Mouse (Mus musculus): ENCODE measurements around the gene Onecut3.

The Onecut3 gene

GRCm38 (mm10) chr10:80494732-80495131 is at the start of gene Onecut3:
Onecut3 (plus strand) TSS chr10:80494835.
- DNase-seq: peak; percentile 72

GRCm38 (mm10) chr10:80445052-80445451 is 49.6 kb upstream of the Onecut3 start:
- no peak for DNase-seq

DNA sequence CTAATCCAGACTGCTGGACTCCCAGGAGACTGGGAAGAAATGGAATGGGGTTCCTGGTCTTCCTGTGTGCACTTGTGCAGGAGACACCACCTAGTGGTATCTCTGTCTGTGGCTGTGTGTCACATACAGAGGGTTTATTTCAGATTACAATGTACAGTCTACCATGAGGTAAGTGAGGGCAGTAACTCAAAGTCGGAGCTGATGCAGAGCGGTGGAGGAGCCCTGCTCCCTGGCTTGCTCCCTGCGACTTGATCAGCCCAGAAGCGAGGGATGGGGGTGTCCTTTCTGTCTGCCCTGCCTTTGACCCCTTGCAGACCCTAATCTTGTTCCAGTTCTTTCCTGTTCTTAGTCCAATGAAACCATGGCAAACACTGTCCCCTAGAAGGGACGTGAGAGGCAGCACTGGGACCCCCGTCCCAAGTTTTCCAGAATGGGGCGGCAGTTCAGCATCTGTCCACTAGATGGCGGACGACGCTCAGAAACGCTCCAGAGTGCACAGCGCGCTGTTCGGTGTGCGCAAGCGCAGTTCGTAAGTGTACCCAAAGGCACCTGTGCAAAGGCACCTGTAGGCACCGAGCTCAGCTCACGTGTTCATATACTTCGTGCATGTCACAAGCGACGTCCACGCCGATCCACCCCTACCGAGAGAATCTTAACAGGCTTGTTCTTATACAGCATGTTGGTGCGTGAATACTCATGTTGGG is 48.6 kb upstream of the Onecut3 start:
- DNase-seq: peak; percentile 89

- peak; percentile 29 for DNase-seq
These were observed 44.0 kb upstream of the Onecut3 start for GRCm38 (mm10) chr10:80450599-80450998.

DNA sequence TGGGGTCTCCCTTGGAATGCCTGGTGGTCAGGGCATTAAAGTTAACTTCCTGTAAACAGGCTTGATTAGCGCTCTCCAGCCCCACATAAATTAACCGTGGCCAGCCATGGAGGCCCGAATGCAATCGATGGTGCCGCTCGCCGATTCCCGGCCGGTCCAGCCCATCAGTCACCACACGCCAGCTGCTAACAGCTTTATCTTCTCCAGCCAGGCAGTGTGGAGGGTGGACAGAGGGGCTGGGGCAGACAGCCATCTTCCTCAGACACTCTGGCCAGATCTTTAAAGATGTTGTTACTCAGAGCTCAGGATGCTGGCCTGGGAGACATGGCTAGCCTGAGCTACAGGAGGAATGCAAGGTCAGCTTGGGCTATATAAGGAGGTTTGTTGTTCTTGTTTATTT is 41.0 kb upstream of the Onecut3 start:
- DNase-seq: no peak

DNA sequence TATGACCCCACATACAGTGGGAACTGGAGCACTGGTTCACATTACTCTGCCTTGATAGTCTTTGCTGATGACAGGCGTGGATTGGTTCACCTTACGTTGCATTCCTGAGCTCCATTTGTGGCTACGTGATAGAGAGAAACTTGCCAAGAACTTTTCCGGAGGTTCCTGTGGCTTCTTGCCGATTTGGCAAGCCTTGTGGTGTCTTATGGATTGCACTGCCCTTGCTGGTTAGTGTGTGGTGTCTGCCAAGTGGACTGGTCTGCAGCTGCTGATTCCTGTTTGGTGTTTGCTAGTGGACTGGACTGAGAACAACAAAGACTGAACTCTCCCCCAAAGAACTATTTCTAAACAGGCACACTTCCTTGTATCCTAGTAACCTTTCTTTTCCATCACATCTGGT is 39.9 kb upstream of the Onecut3 start:
- DNase-seq: no peak

DNA sequence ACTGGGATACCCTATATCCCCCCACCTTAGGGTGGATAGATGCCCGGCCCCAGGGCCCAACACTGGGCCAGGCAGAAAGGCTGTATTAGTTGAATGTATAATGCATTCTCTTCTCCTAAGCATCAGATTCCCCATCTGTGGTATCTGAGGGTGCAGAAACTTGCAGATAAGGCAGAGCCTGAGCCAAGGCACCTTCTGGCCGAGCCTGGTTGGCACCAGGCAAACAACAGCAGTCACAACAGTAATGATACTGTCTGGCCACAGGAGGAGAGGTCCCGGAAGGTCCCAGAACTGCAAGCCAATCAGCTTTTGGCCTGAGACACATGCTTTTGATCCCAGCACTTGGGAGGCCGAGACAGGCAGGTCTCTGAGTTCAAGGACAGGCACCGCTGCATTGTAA is 38.9 kb upstream of the Onecut3 start:
- no peak for DNase-seq

- DNase-seq: no peak
These were observed 35.4 kb upstream of the Onecut3 start for GRCm38 (mm10) chr10:80459236-80459635.

DNA sequence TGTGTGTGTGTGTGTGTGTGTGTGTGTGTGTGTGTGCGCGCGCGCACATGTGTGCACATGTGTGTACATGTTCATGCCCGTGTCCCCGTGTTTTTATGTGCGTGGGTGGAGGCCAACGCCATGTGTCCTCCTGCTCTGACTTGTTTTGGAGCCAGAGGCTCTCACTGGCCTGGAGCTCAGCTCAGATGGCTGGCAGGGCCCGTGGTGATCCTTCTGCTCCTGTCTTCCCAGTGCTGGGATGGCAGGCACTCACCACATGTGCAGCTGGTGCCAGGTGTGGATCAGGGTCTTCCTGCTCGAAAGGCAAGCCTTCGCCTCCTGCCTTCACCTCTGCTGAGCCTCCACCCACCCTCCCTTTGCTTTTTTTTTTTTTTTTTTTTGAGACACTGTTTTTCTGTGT is 35.0 kb upstream of the Onecut3 start:
- DNase-seq: no peak

GRCm38 (mm10) chr10:80460324-80460723 is 34.3 kb upstream of the Onecut3 start:
- DNase-seq: no peak

DNA sequence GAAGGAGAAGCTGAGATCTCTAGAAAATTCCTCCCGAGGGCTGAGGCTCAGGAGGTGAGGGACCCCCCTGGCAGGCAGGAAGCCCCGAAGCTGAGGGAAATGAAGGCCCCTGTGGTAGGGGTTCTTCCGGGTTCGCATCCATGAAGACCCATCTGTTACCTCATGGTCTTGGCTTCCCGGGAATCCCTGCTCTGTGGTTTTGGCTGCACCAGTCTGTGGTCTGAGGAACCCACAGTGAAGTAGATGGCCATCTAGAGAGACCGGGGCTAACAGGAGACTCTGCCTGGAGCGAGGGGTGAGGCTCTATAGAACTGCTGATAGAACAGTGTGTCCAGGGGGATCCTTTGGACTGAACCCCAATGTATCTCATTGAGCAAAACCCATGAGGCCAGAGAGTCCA is 33.3 kb upstream of the Onecut3 start:
- DNase-seq: no peak

GRCm38 (mm10) chr10:80464381-80465035 is 30.1 kb upstream of the Onecut3 start:
- DNase-seq: peak; percentile 54

GRCm38 (mm10) chr10:80465066-80465465 is 29.6 kb upstream of the Onecut3 start:
- no peak for DNase-seq

- peak; percentile 95 for DNase-seq
These were observed 19.2 kb upstream of the Onecut3 start for GRCm38 (mm10) chr10:80475290-80475959.

GRCm38 (mm10) chr10:80478531-80478930 is 16.1 kb upstream of the Onecut3 start:
- DNase-seq: no peak

DNA sequence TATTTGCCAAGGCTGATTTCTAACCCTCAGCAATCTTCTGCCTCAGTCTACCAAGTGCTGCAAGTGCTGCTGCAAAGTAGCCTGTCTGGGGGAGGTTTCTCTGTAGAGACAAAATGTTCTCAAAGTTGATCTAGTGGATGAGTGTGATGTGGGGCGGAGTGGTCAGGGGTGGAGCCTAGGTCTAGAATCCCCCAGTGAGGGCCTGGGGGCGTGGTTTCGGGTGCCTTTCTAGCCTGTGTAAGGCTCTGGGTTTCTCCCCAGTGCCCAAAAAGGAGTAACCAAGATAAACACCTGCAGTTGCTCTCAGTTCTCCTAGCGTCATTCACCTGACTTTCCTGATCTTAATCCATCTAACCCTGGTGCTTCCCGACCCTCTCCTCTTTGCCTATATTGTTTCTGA is 13.6 kb upstream of the Onecut3 start:
- DNase-seq: no peak

GRCm38 (mm10) chr10:80486862-80487379 is 7.7 kb upstream of the Onecut3 start:
- no peak for DNase-seq

- DNase-seq: no peak
These were observed 4.6 kb upstream of the Onecut3 start for GRCm38 (mm10) chr10:80490051-80490450.

GRCm38 (mm10) chr10:80495901-80496300 is 1.3 kb downstream of the Onecut3 start:
- DNase-seq: no peak

DNA sequence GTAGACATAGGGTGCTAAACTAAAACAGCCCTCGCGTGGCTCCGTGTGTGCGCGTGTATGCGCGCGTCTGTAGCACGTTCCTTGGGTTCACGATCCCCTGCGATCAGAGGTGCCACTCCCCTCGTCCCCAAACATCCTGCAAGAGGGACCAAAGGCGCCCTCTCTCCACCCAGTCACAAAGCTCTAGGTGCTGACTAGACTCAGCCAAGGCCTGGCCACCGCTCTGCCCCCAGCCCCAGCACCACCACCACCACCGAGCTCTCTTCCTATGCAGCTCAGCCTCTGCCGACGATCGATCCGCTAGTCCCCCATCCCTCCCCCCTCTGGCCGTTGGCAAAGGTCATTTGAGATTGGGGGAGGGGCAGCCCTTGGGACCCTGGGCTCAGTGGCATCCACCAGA is 1.8 kb downstream of the Onecut3 start:
- DNase-seq: no peak

DNA sequence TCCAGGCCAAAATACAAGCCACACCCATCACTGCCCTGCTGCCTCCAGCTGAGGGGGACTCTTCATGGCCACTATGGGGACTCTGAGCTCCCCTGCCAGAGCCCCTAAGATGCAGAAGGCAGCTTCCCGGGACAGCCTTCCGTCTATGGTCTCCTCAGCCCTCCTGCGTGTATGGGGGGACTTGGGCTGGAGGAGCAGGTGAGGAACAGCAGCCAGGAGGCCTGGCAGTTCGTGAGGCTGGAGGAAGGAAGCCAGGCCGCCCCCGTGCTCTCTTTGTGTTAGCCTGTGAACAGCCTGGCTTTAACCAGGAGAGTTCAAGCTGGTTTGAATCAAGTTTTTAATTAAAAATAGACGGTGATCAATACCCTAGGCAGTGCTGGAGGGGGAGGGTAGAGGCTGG is 7.7 kb downstream of the Onecut3 start:
- no peak for DNase-seq

DNA sequence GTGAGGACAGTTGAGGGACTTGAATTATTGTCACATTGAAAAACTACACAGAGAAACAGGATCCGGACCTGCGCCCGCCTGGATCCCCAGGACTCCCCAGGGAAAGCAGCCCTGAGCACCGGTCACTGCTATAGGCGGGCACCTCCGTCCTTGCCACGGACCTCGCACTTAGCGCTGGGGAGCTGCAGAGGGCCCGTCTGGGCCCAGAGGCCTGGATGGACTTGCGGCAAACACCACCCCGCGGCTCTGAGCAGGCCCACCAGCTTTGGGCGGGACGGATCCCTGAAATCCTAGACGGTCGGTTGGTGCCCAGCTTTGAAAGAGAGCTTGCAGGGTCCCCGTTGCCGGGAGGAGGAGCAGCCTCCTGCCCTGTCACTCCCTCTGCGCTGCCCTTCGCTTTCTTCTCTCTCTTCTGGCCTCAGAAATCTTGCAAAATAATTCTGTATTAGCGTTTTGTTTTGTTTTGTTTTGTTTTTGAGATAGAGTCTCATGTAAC is 8.2 kb downstream of the Onecut3 start:
- DNase-seq: no peak

DNA sequence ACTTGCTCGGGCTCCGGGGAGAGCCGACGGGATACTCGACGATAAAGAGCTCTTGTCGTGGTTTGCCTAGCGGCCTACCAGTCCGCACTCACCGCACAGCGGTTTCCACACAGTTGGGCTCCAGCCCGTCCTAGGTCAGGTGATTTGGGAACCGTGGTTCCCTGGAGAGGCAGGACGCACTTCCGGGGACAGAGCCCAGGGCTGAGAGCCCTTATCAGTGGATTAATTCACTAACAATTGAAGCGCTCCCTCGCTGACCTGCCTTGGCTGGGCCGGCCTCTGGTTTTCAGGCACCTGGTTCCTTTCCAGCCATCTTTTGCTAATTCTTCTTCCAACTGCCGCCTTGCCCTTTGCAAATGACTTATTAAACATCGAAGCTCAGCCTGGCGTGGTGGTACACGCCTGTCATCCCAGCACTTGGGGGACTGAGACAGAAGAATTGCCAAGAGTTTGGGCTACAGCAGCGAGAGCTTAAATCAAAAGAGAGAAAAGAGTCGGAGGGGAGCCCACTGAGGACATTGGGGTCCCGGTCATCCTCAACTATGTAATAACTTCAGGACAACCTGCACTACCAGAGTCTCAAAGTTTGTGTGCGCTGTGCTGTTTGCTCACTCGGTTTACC is 9.1 kb downstream of the Onecut3 start:
- no peak for DNase-seq
